Mouse (Mus musculus): ENCODE data around the gene Olfr1225. TPM values are rescaled to one million over a fixed set of nuclear protein-coding genes. Genes with fewer than 3 reads are reported as not detected.
"Not testable (repeated sequence)": the region's sequence is repeated elsewhere in the genome, so short reads cannot be mapped to it uniquely, and the experiment has no call there.

Olfr1225 gene
- polyA plus RNA-seq (2014; fragmentation: Nextera tagmentation; extraction: Ambion mirVana): not detected in 2 replicates

DNA sequence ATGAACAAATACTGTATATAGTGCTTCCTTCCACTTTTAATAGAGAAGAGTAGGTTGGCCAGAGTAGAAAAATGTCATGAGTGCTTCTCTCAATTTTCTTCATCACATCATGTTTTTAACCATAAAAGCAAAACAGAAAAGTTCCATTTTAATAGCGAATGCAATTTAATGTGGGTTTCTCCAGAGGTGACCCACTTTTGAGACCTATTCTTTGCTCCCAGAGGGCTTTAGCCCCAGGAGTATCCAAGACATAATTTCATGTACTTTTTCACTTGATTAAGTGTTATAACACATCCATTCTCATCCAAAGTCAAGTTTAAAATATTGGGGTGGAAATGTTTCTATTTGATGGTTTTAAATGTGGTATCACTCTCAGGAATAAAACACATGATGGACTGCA lies at the start of gene Olfr1225:
Olfr1225 (minus strand) TSS at position 101 of the 400 bp plus-strand sequence.
- ATAC-seq (replicated peaks; ENCODE audit: low FRiP score, low TSS enrichment, low read depth) (no peak), DNase-seq (ENCODE audit: low spot score) (no peak)
- Histone ChIP-seq H3K4me3 (ENCODE audit: low read depth, low read length) (no peak within 1 kb of the TSS), H3K9ac (ENCODE audit: low read length) (no peak within 1 kb of the TSS), H3K4me2 (ENCODE audit: low read length) (no peak within 1 kb of the TSS), H3K9me3 (ENCODE audit: control insufficient read depth, low read length) (no peaks in the 10 kb centered on the region), H3K4me1 (replicated peaks; ENCODE audit: control insufficient read depth, insufficient read depth, low read length) (no peaks in the 10 kb centered on the region), H3K27ac (ENCODE audit: low read depth) (no peak within 1 kb of the TSS), H3K36me3 (ENCODE audit: control insufficient read depth, insufficient read depth, low read length) (no peaks in the 10 kb centered on the region), H3K27me3 (replicated peaks; ENCODE audit: control insufficient read depth, insufficient read depth, low read length) (no peaks in the 10 kb centered on the region)
- WGBS: 85% methylated on average over 1 of the region's 1 CpGs

GRCm38 (mm10) chr2:89199948-89200347 lies 25.5 kb upstream of the Olfr1225 start, which contains the start of gene Olfr1226:
Gene Olfr1226, minus strand, starts transcription at chr2:89200048.
- DNase-seq (ENCODE audit: low spot score) (no peak), ATAC-seq (replicated peaks; ENCODE audit: low FRiP score, low TSS enrichment, low read depth) (no peak)
- WGBS: 68% methylated on average over 2 of the region's 2 CpGs
- H3K27ac ChIP-seq (ENCODE audit: low read depth): no peak within 1 kb of the TSS
- no peaks in the 10 kb centered on the region for H3K4me1 ChIP-seq (replicated peaks; ENCODE audit: control insufficient read depth, insufficient read depth, low read length)
- H3K27me3 ChIP-seq (replicated peaks; ENCODE audit: control insufficient read depth, insufficient read depth, low read length): no peaks in the 10 kb centered on the region
- no peak within 1 kb of the TSS for H3K9ac ChIP-seq (ENCODE audit: low read length)
- no peaks in the 10 kb centered on the region for H3K9me3 ChIP-seq (ENCODE audit: control insufficient read depth, low read length)
- H3K4me3 ChIP-seq (ENCODE audit: low read depth, low read length): no peak within 1 kb of the TSS
- no peaks in the 10 kb centered on the region for H3K36me3 ChIP-seq (ENCODE audit: control insufficient read depth, insufficient read depth, low read length)
- no peak within 1 kb of the TSS for H3K4me2 ChIP-seq (ENCODE audit: low read length)

DNA sequence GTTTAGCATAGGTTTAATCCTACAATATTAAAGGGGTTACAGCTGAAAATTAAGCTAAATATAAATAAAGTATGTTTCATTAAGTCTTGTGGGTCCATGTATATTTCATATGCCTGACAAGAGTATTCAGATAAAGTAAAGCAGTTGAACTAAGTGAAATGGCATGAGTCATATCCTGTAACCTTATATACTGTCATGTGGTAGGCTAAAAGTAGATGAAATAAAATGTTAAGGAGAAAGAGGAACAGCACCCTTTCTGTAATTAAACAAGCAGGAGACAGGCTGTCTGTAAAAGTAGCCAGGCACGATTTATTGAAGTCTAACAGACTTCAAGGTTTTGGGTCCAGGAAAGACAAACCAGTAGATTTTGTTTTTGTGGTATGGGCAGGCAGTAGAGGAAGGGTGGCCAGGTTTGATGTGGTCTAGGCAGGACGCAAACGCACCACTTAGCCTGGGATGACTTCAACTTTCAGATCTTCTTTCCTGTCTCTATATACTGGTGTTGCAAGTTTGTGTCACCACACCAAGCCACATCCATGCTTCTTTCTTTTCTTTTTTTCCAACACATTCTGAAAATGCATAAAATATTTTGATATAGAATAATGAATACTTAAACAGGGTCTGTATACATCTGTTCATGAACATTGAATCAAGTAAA lies 22.0 kb upstream of the Olfr1225 start:
- ATAC-seq (replicated peaks; ENCODE audit: low FRiP score, low TSS enrichment, low read depth) (no peak), DNase-seq (ENCODE audit: low spot score) (no peak)
- Histone ChIP-seq H3K27ac (ENCODE audit: low read depth) (no peak overlapping the region), H3K9ac (ENCODE audit: low read length) (no peak overlapping the region), H3K36me3 (ENCODE audit: control insufficient read depth, insufficient read depth, low read length) (no peaks in the 10 kb centered on the region), H3K4me2 (ENCODE audit: low read length) (no peak overlapping the region), H3K4me3 (ENCODE audit: low read depth, low read length) (no peak overlapping the region), H3K4me1 (replicated peaks; ENCODE audit: control insufficient read depth, insufficient read depth, low read length) (no peaks in the 10 kb centered on the region), H3K27me3 (replicated peaks; ENCODE audit: control insufficient read depth, insufficient read depth, low read length) (no peaks in the 10 kb centered on the region), H3K9me3 (ENCODE audit: control insufficient read depth, low read length) (no peaks in the 10 kb centered on the region)
- 87% methylated on average over 3 of the region's 3 CpGs for WGBS

GRCm38 (mm10) chr2:89164711-89165110 lies 9.8 kb downstream of the Olfr1225 start:
- ATAC-seq (replicated peaks; ENCODE audit: low FRiP score, low TSS enrichment, low read depth): not testable (repeated sequence)
- 96% methylated on average over 4 of the region's 4 CpGs for WGBS

DNA sequence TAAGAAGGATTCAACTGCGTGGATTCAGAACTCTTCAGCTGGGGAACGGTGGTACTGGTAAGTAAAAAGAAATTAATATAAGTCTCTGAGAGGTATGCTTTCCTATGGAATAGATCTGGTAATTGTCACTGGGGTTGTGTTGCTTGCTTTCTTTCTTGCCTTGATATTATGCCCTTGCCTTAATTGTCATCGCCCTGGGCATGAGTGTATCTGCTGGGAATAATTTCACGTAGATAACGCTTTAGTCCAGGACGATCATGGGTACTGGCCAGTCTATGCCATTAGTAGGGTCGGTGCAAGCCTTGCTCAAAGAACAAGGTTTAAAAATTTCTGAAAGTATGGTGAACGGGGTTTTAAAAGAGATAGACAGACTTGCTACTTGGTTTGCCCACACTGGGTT lies 10.5 kb downstream of the Olfr1225 start, which contains the start of gene Olfr1224-ps1:
Olfr1224-ps1 (minus strand) TSS at position 101 of the 400 bp plus-strand sequence.
- H3K9ac ChIP-seq (ENCODE audit: low read length); H3K4me1 ChIP-seq (replicated peaks; ENCODE audit: control insufficient read depth, insufficient read depth, low read length); DNase-seq (ENCODE audit: low spot score); H3K27ac ChIP-seq (ENCODE audit: low read depth); H3K4me3 ChIP-seq (ENCODE audit: low read depth, low read length); H3K4me2 ChIP-seq (ENCODE audit: low read length); ATAC-seq (replicated peaks; ENCODE audit: low FRiP score, low TSS enrichment, low read depth); H3K9me3 ChIP-seq (ENCODE audit: control insufficient read depth, low read length); H3K36me3 ChIP-seq (ENCODE audit: control insufficient read depth, insufficient read depth, low read length); H3K27me3 ChIP-seq (replicated peaks; ENCODE audit: control insufficient read depth, insufficient read depth, low read length): not testable (repeated sequence)
- 94% methylated on average over 8 of the region's 8 CpGs for WGBS

More at GRCm38 (mm10) chr2:89164711-89165110, 9.8 kb downstream of the Olfr1225 start:
- not testable (repeated sequence) for H3K27ac ChIP-seq (ENCODE audit: low read depth); H3K9ac ChIP-seq (ENCODE audit: low read length); DNase-seq (ENCODE audit: low spot score); H3K9me3 ChIP-seq (ENCODE audit: control insufficient read depth, low read length); H3K4me1 ChIP-seq (replicated peaks; ENCODE audit: control insufficient read depth, insufficient read depth, low read length); H3K36me3 ChIP-seq (ENCODE audit: control insufficient read depth, insufficient read depth, low read length); H3K27me3 ChIP-seq (replicated peaks; ENCODE audit: control insufficient read depth, insufficient read depth, low read length); H3K4me2 ChIP-seq (ENCODE audit: low read length); H3K4me3 ChIP-seq (ENCODE audit: low read depth, low read length)

- H3K27me3 ChIP-seq (replicated peaks; ENCODE audit: control insufficient read depth, insufficient read depth, low read length): no peaks in the 10 kb centered on the region
- no peak for DNase-seq (ENCODE audit: low spot score)
- no peaks in the 10 kb centered on the region for H3K4me1 ChIP-seq (replicated peaks; ENCODE audit: control insufficient read depth, insufficient read depth, low read length)
Observed at GRCm38 (mm10) chr2:89151460-89151859, 23.0 kb downstream of the Olfr1225 start, which contains the start of gene Olfr1223. Gene Olfr1223, minus strand, starts transcription at chr2:89151560.

GRCm38 (mm10) chr2:89132954-89133353 lies 41.5 kb downstream of the Olfr1225 start, which contains the start of gene Olfr1222:
Gene Olfr1222, minus strand, starts transcription at chr2:89133054.
- Histone ChIP-seq H3K4me2 (ENCODE audit: low read length) (no peak within 1 kb of the TSS), H3K36me3 (ENCODE audit: control insufficient read depth, insufficient read depth, low read length) (no peaks in the 10 kb centered on the region), H3K9ac (ENCODE audit: low read length) (no peak within 1 kb of the TSS), H3K9me3 (ENCODE audit: control insufficient read depth, low read length) (no peaks in the 10 kb centered on the region), H3K27ac (ENCODE audit: low read depth) (no peak within 1 kb of the TSS), H3K4me1 (replicated peaks; ENCODE audit: control insufficient read depth, insufficient read depth, low read length) (no peaks in the 10 kb centered on the region), H3K4me3 (ENCODE audit: low read depth, low read length) (no peak within 1 kb of the TSS), H3K27me3 (replicated peaks; ENCODE audit: control insufficient read depth, insufficient read depth, low read length) (no peaks in the 10 kb centered on the region)
- WGBS: 57% methylated on average over 3 of the region's 3 CpGs
- DNase-seq (ENCODE audit: low spot score): no peak
- no peak for ATAC-seq (replicated peaks; ENCODE audit: low FRiP score, low TSS enrichment, low read depth)

More at GRCm38 (mm10) chr2:89151460-89151859, 23.0 kb downstream of the Olfr1225 start, which contains the start of gene Olfr1223:
- H3K9ac ChIP-seq (ENCODE audit: low read length): no peak within 1 kb of the TSS
- H3K36me3 ChIP-seq (ENCODE audit: control insufficient read depth, insufficient read depth, low read length): no peaks in the 10 kb centered on the region
- 77% methylated on average over 1 of the region's 1 CpGs for WGBS
- H3K9me3 ChIP-seq (ENCODE audit: control insufficient read depth, low read length): no peaks in the 10 kb centered on the region
- H3K4me3 ChIP-seq (ENCODE audit: low read depth, low read length): no peak within 1 kb of the TSS
- no peak for ATAC-seq (replicated peaks; ENCODE audit: low FRiP score, low TSS enrichment, low read depth)
- no peak within 1 kb of the TSS for H3K27ac ChIP-seq (ENCODE audit: low read depth)
- no peak within 1 kb of the TSS for H3K4me2 ChIP-seq (ENCODE audit: low read length)
